Mouse (Mus musculus): ENCODE results near the gene Polm.

DNA sequence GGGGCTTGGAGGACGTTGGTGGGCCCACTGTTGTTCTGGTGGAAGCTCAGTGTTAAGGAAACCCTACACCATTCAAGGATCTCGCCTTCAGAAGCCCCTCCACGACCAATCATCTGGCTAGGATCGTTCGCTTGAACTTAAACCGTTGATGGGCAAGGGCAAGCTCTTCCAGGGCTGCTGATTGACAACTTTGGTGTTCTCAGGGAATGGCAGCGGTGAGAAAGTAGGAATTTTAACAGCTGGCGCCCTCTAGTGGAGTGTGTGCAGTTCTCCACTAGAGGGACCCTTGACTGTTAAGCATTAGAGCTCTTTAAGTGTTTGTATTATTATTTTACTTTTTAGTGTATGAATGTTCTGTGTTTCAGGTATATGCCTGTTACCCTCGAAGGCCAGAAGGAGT is 48.4 kb upstream of the Polm start:
- TF ChIP-seq USF2 (IDR thresholded peaks at IDR 0.05; ENCODE audit: borderline replicate concordance in 1 of 2, insufficient read depth in 1 of 2, low read depth in 1 of 2, low read length in 2 of 2) (no peak), CTCF (IDR thresholded peaks at IDR 0.05 in 2 of 3, conservative IDR thresholded peaks at IDR 0.05 in 1 of 3; ENCODE audit: control insufficient read depth in 1 of 3, insufficient read depth in 1 of 3, low read depth in 2 of 3, low read length in 3 of 3, poor library complexity in 1 of 3, severe bottlenecking in 1 of 3) (peak in 2 of 3 experiments; percentile 89)

Measured in MEL (cell line).